Mouse (Mus musculus) lung, adult 2 months (tissue): ENCODE results near the gene Cops3.

Experiments used
- CTCF ChIP-seq: fragments of 200-500 bp; IDR thresholded peaks from 2 replicates; pipeline ENCODE4 v1.5.1; 2011; ENCODE audit warnings: mild to moderate bottlenecking, low read length, control low read depth; ENCODE audit not compliant: insufficient read depth
- POLR2A ChIP-seq: fragments of 200-500 bp; IDR thresholded peaks from 2 replicates; pipeline ENCODE4 v1.6.1; 2011; ENCODE audit warnings: low read depth, mild to moderate bottlenecking, control low read depth, low read length, borderline replicate concordance; ENCODE audit errors: extremely low read depth

GRCm38 (mm10) chr11:59772902-59773301 is 66.7 kb downstream of the Cops3 start:
- TF ChIP-seq CTCF = no peak
- TF ChIP-seq POLR2A = no peak
